Mouse (Mus musculus): Measurements from ENCODE around the gene Ids.
"Not testable (repeated sequence)": the region's sequence is repeated elsewhere in the genome, so short reads cannot be mapped to it uniquely, and the experiment has no call there.

Ids gene

DNA sequence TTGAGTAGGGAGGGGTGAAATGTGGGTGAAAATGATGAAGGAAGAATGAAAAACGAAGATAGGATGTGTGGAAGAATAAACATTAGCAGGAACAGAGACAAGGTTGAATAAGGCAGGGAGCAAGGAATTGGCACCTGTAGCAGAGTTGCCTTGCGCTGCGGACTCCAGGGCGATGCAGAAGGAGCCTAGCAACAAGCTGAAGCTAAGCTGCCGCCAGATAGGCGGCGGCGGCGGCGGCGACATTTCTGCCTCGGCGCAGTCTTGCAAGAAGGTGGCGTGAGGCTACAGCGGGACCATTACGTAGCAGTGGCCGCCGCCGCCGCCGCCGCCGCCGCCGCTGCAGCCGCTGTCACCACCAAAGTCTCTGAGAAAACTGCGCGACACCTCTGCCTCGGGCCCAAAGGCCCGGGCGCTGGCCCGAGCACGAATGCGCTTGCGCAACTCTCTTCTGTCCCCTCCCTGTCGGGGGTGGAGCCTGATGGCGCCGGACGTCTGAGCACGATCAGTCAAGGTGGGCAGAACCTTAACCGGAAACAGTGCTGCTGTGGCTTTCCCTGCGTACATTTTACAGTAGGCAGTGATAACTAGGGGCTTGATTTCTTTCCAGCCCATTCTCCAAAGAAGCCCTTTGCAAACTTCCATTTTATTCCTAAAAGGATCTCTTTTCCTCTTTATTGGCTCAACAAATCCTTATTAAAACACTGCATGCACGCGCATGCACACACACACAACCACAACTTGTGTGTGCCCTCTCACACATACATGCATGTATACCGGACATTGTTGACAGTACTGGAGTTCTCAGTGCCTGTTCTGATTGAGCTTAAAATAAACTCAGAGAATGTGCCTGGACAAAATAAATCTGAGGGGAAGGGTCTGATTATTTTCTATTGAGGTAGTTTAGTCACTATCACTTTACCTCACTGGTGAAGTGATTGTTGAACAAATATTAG, at the start of gene Ids:
Gene Ids, minus strand, starts transcription at position 424 of the 953 bp plus-strand sequence.
- DNase-seq (ENCODE audit: low read depth, low spot score), result peak; percentile 81

DNA sequence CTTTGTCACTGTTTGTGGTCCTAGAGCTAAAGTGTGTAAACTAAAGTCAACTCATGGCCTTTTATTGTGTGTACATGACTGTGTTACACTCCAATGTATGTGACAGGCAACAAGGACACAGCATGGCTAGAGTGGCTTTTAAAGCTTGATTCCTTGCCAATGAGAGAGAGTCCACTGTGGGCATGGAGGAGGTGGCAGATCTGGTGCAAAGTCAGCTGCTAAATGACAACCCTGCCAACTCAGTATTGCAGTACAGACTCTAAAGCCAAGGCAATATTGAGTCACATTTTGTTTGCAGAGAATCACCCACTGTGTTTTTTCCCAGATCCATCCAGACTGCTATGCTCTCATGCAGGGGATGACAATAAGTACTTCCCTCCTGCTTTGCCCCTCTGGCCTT, 27.8 kb upstream of the Ids start:
- not testable (repeated sequence) for DNase-seq (ENCODE audit: low read depth, low spot score)

DNA sequence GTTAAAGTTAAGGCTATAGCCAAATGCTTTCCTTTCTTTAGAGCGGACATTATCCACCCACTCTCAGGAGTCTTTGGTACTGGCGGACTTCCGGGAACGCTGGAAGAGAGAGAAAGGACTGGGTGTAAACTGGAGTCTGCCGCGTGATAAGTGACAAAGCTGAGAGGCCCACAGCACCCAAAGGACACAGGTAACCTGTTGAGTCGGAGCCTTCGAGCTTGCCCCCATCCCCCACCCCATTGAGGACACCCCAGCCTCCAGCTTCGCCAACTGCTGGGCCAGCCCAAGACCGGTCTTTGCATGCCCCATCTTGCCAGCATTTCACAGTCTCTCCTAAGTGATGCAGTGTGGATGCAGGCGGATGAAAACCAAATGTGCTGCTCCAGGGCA, 21.1 kb upstream of the Ids start:
- DNase-seq (ENCODE audit: low read depth, low spot score), result no peak

- DNase-seq (ENCODE audit: low read depth, low spot score), result peak; percentile 85
Measured at GRCm38 (mm10) chrX:70385276-70385961, 20.5 kb upstream of the Ids start, which contains the start of gene 1110012L19Rik. TSS of gene 1110012L19Rik (plus strand) at chrX:70385877.

DNA sequence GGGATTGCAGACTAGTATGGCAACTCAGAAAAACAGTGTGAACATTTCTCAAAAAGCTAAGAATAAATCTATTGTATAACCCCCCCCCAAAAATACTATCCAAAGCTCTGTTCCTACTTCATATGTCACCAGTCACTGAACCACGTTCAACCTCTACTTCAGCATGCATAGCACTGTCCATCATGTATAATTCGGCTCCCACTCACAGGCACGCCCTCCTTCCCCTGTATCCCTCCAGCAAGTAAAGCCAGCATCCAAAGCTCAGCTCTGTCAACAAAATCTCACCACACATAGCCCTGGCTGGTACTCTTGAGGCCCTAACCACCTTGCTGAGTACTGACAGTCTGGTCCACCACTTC, 20.0 kb upstream of the Ids start:
- DNase-seq (ENCODE audit: low read depth, low spot score), result no peak

DNA sequence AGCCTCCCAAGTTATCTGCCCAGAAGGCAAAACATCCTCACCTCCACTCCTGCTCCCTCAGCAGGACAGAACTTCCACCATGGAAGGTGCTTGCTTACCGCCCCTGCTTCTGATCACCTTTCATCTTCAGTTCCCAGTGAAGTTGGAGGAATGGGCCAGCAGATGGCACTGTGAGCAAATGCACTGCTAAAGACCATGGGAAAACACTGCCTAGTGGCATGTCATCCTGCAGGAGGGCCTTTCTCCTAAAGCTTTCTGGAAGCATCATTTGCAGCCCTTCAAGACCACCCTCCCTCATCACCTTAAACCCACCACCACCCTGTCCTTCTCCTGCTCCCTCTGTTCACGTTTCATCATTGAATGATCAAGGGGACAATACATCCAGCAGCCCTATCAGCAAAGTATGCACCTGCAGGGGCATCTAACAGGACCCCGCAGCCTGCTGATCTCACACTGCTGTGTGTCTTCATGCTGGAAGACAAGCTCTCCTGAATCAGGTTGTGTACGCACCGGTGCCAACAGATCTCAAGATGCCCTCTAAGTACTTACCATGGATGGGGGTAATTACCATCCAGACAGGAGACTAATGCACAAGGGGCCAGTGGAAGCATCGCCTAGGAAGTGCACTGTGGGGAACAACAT, 9.7 kb upstream of the Ids start:
- DNase-seq (ENCODE audit: low read depth, low spot score), result not testable (repeated sequence)

- DNase-seq (ENCODE audit: low read depth, low spot score), result not testable (repeated sequence)
Measured at GRCm38 (mm10) chrX:70369758-70370157, 4.9 kb upstream of the Ids start.

- DNase-seq (ENCODE audit: low read depth, low spot score), result no peak
Measured at GRCm38 (mm10) chrX:70364202-70364601, 682 bp downstream of the Ids start.

GRCm38 (mm10) chrX:70363446-70363845, 1.4 kb downstream of the Ids start:
- no peak for DNase-seq (ENCODE audit: low read depth, low spot score)

GRCm38 (mm10) chrX:70362985-70363384, 1.9 kb downstream of the Ids start:
- DNase-seq (ENCODE audit: low read depth, low spot score), result no peak

- DNase-seq (ENCODE audit: low read depth, low spot score), result peak; percentile 13
Measured at GRCm38 (mm10) chrX:70330202-70330843, 34.6 kb downstream of the Ids start.

DNA sequence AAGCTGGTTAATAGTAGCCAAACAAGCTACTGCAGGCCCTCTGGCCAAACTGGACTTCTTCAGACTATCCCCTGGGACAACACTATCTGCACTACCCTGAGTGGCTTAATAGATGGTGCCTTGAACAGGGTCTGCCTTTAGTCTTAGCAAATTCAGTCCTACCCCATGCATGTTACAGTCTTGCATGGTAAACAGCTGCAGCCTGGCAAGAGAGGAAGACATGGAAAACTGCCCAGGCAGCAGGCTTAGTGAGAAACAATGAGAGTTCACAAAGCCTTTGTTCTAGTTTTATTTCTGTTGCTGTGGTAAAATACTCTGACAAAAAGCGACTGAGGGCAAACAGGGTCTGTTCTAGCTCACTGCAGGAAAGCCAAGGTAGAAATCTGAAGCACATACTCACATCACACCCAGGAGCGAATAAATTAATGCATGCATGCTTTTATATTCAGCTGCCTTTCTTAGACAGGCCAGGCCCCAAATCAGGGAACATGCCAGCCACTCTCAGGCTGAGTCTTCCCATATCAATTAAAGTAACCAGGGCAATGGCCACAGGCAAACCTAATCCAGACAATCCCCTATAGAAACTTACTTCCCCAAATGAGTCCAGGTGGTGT, 36.2 kb downstream of the Ids start:
- DNase-seq (ENCODE audit: low read depth, low spot score), result no peak

GRCm38 (mm10) chrX:70327656-70328055, 37.2 kb downstream of the Ids start:
- DNase-seq (ENCODE audit: low read depth, low spot score), result no peak

GRCm38 (mm10) chrX:70319254-70319653, 45.6 kb downstream of the Ids start:
- DNase-seq (ENCODE audit: low read depth, low spot score), result no peak

GRCm38 (mm10) chrX:70314949-70315641, 49.8 kb downstream of the Ids start:
- no peak for DNase-seq (ENCODE audit: low read depth, low spot score)
